Comparison of ENCODE assay signal across 49 mouse cellular contexts in genomic region chr17:57796668-57797311, GRCm38 (mm10). TPM values are rescaled to one million over a fixed set of nuclear protein-coding genes. Genes with fewer than 3 reads are reported as not detected.
"Had no signal": no experiment of that assay in that cellular context is flagged by ENCODE, and none has a peak within 500 bp of the region (broad histone marks: within the 10 kb centered on the region; RNA-seq: fewer than 3 reads in every experiment).

No protein-coding gene starts in this region.

- H3K27ac ChIP-seq: heart, adult 2 months; heart, embryonic 10.5 days; heart, embryonic 13.5 days; heart, embryonic 15.5 days; hindbrain, embryonic 10.5 days; hindbrain, embryonic 13.5 days; hindbrain, embryonic 14.5 days; hindbrain, embryonic 15.5 days; hindbrain, postnatal 0 days; kidney, embryonic 15.5 days; kidney, postnatal 0 days; layer of hippocampus, adult 2 months; left cerebral cortex, adult 2 months had no signal

- DNase-seq: heart, adult 2 months; heart, postnatal 10 days; heart, postnatal 14 days; heart, postnatal 36 days; heart, postnatal 4 days; kidney, adult 11 months; kidney, adult 18-20 months; kidney, adult 2 months; kidney, adult 8-10 months; kidney, adult 9 months; kidney, postnatal 10 days; kidney, postnatal 25 days; kidney, postnatal 36 days; kidney, postnatal 4 days; layer of hippocampus, adult 9-11 months; layer of hippocampus, postnatal 36 days had no signal

- H3K4me3 ChIP-seq: heart, adult 2 months; heart, embryonic 10.5 days; heart, embryonic 12.5 days; heart, embryonic 13.5 days; heart, embryonic 15.5 days; hindbrain, embryonic 10.5 days; hindbrain, embryonic 13.5 days; hindbrain, embryonic 15.5 days; kidney, embryonic 15.5 days; layer of hippocampus, adult 2 months; left cerebral cortex, adult 2 months had no signal

- H3K9me3 ChIP-seq: heart, embryonic 10.5 days; heart, embryonic 12.5 days; heart, embryonic 13.5 days; heart, embryonic 15.5 days; hindbrain, embryonic 10.5 days; hindbrain, embryonic 13.5 days; hindbrain, embryonic 15.5 days; kidney, embryonic 15.5 days had no signal

- H3K9ac ChIP-seq: heart, embryonic 12.5 days; heart, embryonic 13.5 days; heart, embryonic 15.5 days; hindbrain, embryonic 13.5 days; hindbrain, embryonic 14.5 days; hindbrain, embryonic 15.5 days; kidney, embryonic 15.5 days had no signal

- H3K27me3 ChIP-seq: heart, embryonic 12.5 days; heart, embryonic 13.5 days; heart, embryonic 15.5 days; hindbrain, embryonic 13.5 days; hindbrain, embryonic 15.5 days; kidney, embryonic 15.5 days had no signal

- H3K4me2 ChIP-seq: heart, embryonic 11.5 days; heart, embryonic 12.5 days; heart, embryonic 13.5 days; heart, embryonic 15.5 days; hindbrain, embryonic 13.5 days; hindbrain, embryonic 14.5 days; hindbrain, embryonic 15.5 days; kidney, embryonic 15.5 days had no signal

- H3K4me1 ChIP-seq: heart, embryonic 10.5 days; heart, embryonic 12.5 days; heart, embryonic 13.5 days; heart, embryonic 15.5 days; hindbrain, embryonic 15.5 days; kidney, embryonic 15.5 days had no signal

- ATAC-seq: hindbrain, embryonic 16.5 days; hindbrain, postnatal 0 days; inflammation-experienced regulatory T-cells, adult 6 months had no signal

- H3K36me3 ChIP-seq: heart, embryonic 10.5 days; heart, embryonic 12.5 days; heart, embryonic 13.5 days; heart, embryonic 15.5 days; hindbrain, embryonic 10.5 days; hindbrain, embryonic 13.5 days; hindbrain, embryonic 15.5 days; kidney, embryonic 15.5 days had no signal

RNA-seq across cellular contexts. Expression of gene Cntnap5c, which starts 27.4 kb away (rescaled TPM):
- total RNA-seq: heart, adult 2 months; heart, adult 8-10 months; heart, postnatal 10 days; heart, postnatal 14 days; heart, postnatal 25 days; heart, postnatal 36 days; heart, postnatal 4 days; hematopoietic stem cell, adult 5-6 weeks had no signal
- polyA plus RNA-seq: heart, adult 2 months; heart, embryonic 10.5 days; heart, embryonic 11.5 days; heart, embryonic 12.5 days; heart, embryonic 13.5 days; heart, embryonic 14.5 days; heart, embryonic 15.5 days; heart, embryonic 16.5 days; heart, postnatal 0 days; hindbrain, embryonic 11.5 days; inflammation-experienced regulatory T-cells, adult 6 months; kidney, adult 2 months; kidney, embryonic 15.5 days; kidney, embryonic 16.5 days; kidney, postnatal 0 days; large intestine, adult 2 months had no signal

RNA-seq across cellular contexts. Expression of gene Gm21834, which starts 54.8 kb away (rescaled TPM):
- total RNA-seq: heart, adult 2 months; heart, adult 8-10 months; heart, postnatal 10 days; heart, postnatal 14 days; heart, postnatal 25 days; heart, postnatal 36 days; heart, postnatal 4 days; hematopoietic stem cell, adult 5-6 weeks; hindbrain, postnatal 0 days; layer of hippocampus, adult 18-20 months; layer of hippocampus, adult 2 months; layer of hippocampus, adult 8-10 months; layer of hippocampus, postnatal 10 days; layer of hippocampus, postnatal 14 days; layer of hippocampus, postnatal 25 days; layer of hippocampus, postnatal 36 days; left cerebral cortex, adult 18-20 months; left cerebral cortex, adult 2 months; left cerebral cortex, adult 8-10 months had no signal
- polyA plus RNA-seq: heart, adult 2 months; heart, embryonic 10.5 days; heart, embryonic 11.5 days; heart, embryonic 12.5 days; heart, embryonic 13.5 days; heart, embryonic 14.5 days; heart, embryonic 15.5 days; heart, embryonic 16.5 days; heart, postnatal 0 days; hindbrain, embryonic 10.5 days; hindbrain, embryonic 11.5 days; hindbrain, embryonic 13.5 days; hindbrain, embryonic 14.5 days; hindbrain, embryonic 15.5 days; hindbrain, embryonic 16.5 days; hindbrain, postnatal 0 days; inflammation-experienced regulatory T-cells, adult 6 months; kidney, adult 2 months; kidney, embryonic 14.5 days; kidney, embryonic 15.5 days; kidney, embryonic 16.5 days; kidney, postnatal 0 days; large intestine, adult 2 months had no signal
